ENCODE assay signal across 27 mouse cellular contexts in genomic region chr6:84021990-84022389, GRCm38 (mm10). TPM values are rescaled to one million over a fixed set of nuclear protein-coding genes. Genes with fewer than 3 reads are reported as not detected.
DNase-seq lines count a peak whose midpoint lies in the region; ATAC-seq and TF ChIP-seq lines count a peak whose summit lies in the region.
"Had no signal": no experiment of that assay in that cellular context is flagged by ENCODE, and none has a peak within 500 bp of the region (broad histone marks: within the 10 kb centered on the region; RNA-seq: fewer than 3 reads in every experiment).

No protein-coding gene starts in this region.

- peak overlapping the region; percentile 69 for H3K4me2 ChIP-seq in heart, postnatal 0 days (ENCODE audit: low read depth, low read length)
- H3K4me2 ChIP-seq: hindbrain, embryonic 14.5 days; midbrain, embryonic 12.5 days; neural tube, embryonic 13.5 days had no signal

- peaks cover 21% of the 10 kb centered on the region; the same call in 1 of the 2 replicates for H3K36me3 ChIP-seq in heart, embryonic 10.5 days
- H3K36me3 ChIP-seq in heart, postnatal 0 days (replicated peaks; ENCODE audit: control insufficient read depth, insufficient read depth, low read length), result 0 out of 2 replicates have a peak, but pooled peaks cover 10% of the 10 kb centered on the region
- H3K36me3 ChIP-seq: forebrain, embryonic 10.5 days; midbrain, embryonic 12.5 days; neural tube, embryonic 13.5 days had no signal

- no peak for TF ChIP-seq CTCF in heart, postnatal 0 days (IDR thresholded peaks at IDR 0.05; ENCODE audit: low read depth)

- DNase-seq in heart, embryonic 10.5 days (ENCODE audit: low spot score), result no peak
- no peak for DNase-seq in heart, adult 8-10 months (ENCODE audit: low spot score)
- peak; percentile 63 for DNase-seq in gastrocnemius, postnatal 14 days
- no peak for DNase-seq in heart, postnatal 0 days (ENCODE audit: low spot score)
- no peak for DNase-seq in thymus, postnatal 0 days (ENCODE audit: low spot score)
- no peak for DNase-seq in lung, postnatal 4 days
- no peak for DNase-seq in urinary bladder, postnatal 10 days (ENCODE audit: low spot score)
- DNase-seq: adrenal gland, postnatal 25 days; B cell, adult 2 months; cerebellum, adult 18-20 months; cerebellum, postnatal 36 days; forebrain, postnatal 0 days; kidney, postnatal 14 days; left cerebral cortex, postnatal 4 days; right cerebral cortex, adult 18-20 months; thymus, postnatal 25 days had no signal

- no peak for TF ChIP-seq EP300 in heart, postnatal 0 days (IDR thresholded peaks at IDR 0.05; ENCODE audit: low read depth)

- no peak overlapping the region for H3K9ac ChIP-seq in heart, postnatal 0 days (replicated peaks; ENCODE audit: low read depth, low read length)
- H3K9ac ChIP-seq: forebrain, postnatal 0 days; hindbrain, embryonic 14.5 days; liver, embryonic 14.5 days; midbrain, embryonic 12.5 days; neural tube, embryonic 13.5 days had no signal

- 23% methylated on average over 3 of the region's 3 CpGs for WGBS in heart, embryonic 10.5 days
- WGBS in heart, postnatal 0 days, result 8% methylated on average over 3 of the region's 3 CpGs

- ATAC-seq in heart, postnatal 0 days (ENCODE audit: insufficient read depth, low read depth), result peak; percentile 55; the same call in 1 of the 2 replicates
- ATAC-seq: forebrain, postnatal 0 days; intestine, embryonic 16.5 days; lung, postnatal 0 days had no signal

- peaks cover 7% of the 10 kb centered on the region; the same call in 1 of the 2 replicates for H3K27me3 ChIP-seq in heart, embryonic 10.5 days (ENCODE audit: insufficient read depth, poor library complexity, severe bottlenecking)
- no peaks in the 10 kb centered on the region for H3K27me3 ChIP-seq in heart, postnatal 0 days (ENCODE audit: control insufficient read depth, insufficient read depth, low read length)

- 0 out of 2 replicates have a peak overlapping the region, but pooled peaks have one; percentile 0 for H3K4me3 ChIP-seq in heart, embryonic 10.5 days
- peak overlapping the region; percentile 69 for H3K4me3 ChIP-seq in brown adipose tissue, adult 24 weeks (ENCODE audit: insufficient read depth, low read depth, low read length)
- no peak overlapping the region for H3K4me3 ChIP-seq in heart, postnatal 0 days (ENCODE audit: low read depth, low read length)
- H3K4me3 ChIP-seq: forebrain, embryonic 10.5 days; midbrain, embryonic 12.5 days; neural tube, embryonic 13.5 days had no signal

- H3K9me3 ChIP-seq in heart, embryonic 10.5 days, result no peaks in the 10 kb centered on the region
- no peaks in the 10 kb centered on the region for H3K9me3 ChIP-seq in heart, postnatal 0 days (replicated peaks; ENCODE audit: control insufficient read depth, low read length)
- H3K9me3 ChIP-seq: midbrain, embryonic 12.5 days; neural tube, embryonic 13.5 days had no signal

- peaks cover 48% of the 10 kb centered on the region for H3K4me1 ChIP-seq in heart, embryonic 10.5 days
- peaks cover 9% of the 10 kb centered on the region; the same call in 1 of the 2 replicates for H3K4me1 ChIP-seq in brown adipose tissue, adult 24 weeks (ENCODE audit: control insufficient read depth, insufficient read depth, insufficient read length, low read length)
- peaks cover 31% of the 10 kb centered on the region for H3K4me1 ChIP-seq in heart, postnatal 0 days (ENCODE audit: control insufficient read depth, insufficient read depth)

- intact Hi-C loops in gastrocnemius, postnatal 14 days (cut with DNase I; ENCODE audit: low total_unique reads), result no loop called here

- no peak overlapping the region for H3K27ac ChIP-seq in heart, embryonic 10.5 days
- no peak overlapping the region for H3K27ac ChIP-seq in brown adipose tissue, adult 24 weeks (replicated peaks; ENCODE audit: low read depth, low read length)
- H3K27ac ChIP-seq in heart, postnatal 0 days (ENCODE audit: low read depth), result peak overlapping the region; percentile 56; the same call in 1 of the 2 replicates
- H3K27ac ChIP-seq: forebrain, embryonic 10.5 days; hindbrain, embryonic 14.5 days; liver, embryonic 14.5 days; midbrain, embryonic 12.5 days; neural tube, embryonic 13.5 days had no signal

RNA-seq across cellular contexts. Expression of gene Dysf, which starts 13.6 kb away (rescaled TPM):
- 13.7 and 18.0 TPM in 2 replicates for polyA plus RNA-seq in heart, embryonic 10.5 days (2016; fragmentation: Nextera tagmentation; extraction: Ambion mirVana)
- 100 to 1,000 TPM in 3 of 4 experiments, 10 to 100 TPM in 1; 94.9 to 111 (median 106) TPM for total RNA-seq in heart, adult 8-10 months (2022)
- polyA plus RNA-seq in brown adipose tissue, adult 24 weeks (2012; ENCODE audit: insufficient read depth, insufficient read length, missing spikeins), result 13.8 and 22.9 TPM in 2 replicates
- total RNA-seq in gastrocnemius, postnatal 14 days (2021), result 10 to 100 TPM; 92.7 to 95.6 TPM
- 20.2 and 21.9 TPM in 2 replicates for total RNA-seq in heart, postnatal 0 days (2014; rRNA removed; ENCODE audit: low replicate concordance)
- 14.1 and 15.0 TPM in 2 replicates for polyA plus RNA-seq in heart, postnatal 0 days (2015; fragmentation: Nextera tagmentation; extraction: Ambion mirVana)
- 3.9 TPM in 2 replicates for polyA plus RNA-seq in thymus, postnatal 0 days (2015; fragmentation: Nextera tagmentation; extraction: Ambion mirVana)
- total RNA-seq: granulocyte monocyte progenitor cell, adult 5-6 weeks; megakaryocyte progenitor cell, adult 5-6 weeks; monocyte, adult 5-6 weeks had no signal
